Mouse (Mus musculus) thymus, postnatal 10 days (tissue): ENCODE data around the gene Snrpc.

Experiments
- DNase-seq, 2 experiments: peaks; one replicate each; pipeline ENCODE4 v3.0.0; 2021; ENCODE audit warnings: low spot score in 2 of 2

Gene Snrpc

GRCm38 (mm10) chr17:27819521-27819970 lies 18.4 kb upstream of the Snrpc start:
- DNase-seq = peak in 1 of 2 experiments; percentile 15

- DNase-seq = peak; percentile 52 to 57
Observed at GRCm38 (mm10) chr17:27819971-27820567, 17.9 kb upstream of the Snrpc start.

GRCm38 (mm10) chr17:27820568-27821406 lies 17.2 kb upstream of the Snrpc start, which contains the start of gene D17Wsu92e:
Gene D17Wsu92e, minus strand, starts transcription at chr17:27820648.
- peak; percentile 98 to 99 for DNase-seq

GRCm38 (mm10) chr17:27821407-27822338 lies 16.3 kb upstream of the Snrpc start:
- DNase-seq = peak in 1 of 2 experiments; percentile 20

GRCm38 (mm10) chr17:27823142-27823905 lies 14.6 kb upstream of the Snrpc start:
- no peak for DNase-seq

- no peak for DNase-seq
Observed at GRCm38 (mm10) chr17:27824941-27825340, 13.0 kb upstream of the Snrpc start.

- no peak for DNase-seq
Observed at GRCm38 (mm10) chr17:27825539-27825938, 12.4 kb upstream of the Snrpc start.

- peak; percentile 74 to 76 for DNase-seq
Observed at GRCm38 (mm10) chr17:27825984-27826905, 11.7 kb upstream of the Snrpc start.

GRCm38 (mm10) chr17:27826908-27827383 lies 11.0 kb upstream of the Snrpc start:
- DNase-seq = no peak

GRCm38 (mm10) chr17:27827511-27827910 lies 10.4 kb upstream of the Snrpc start:
- DNase-seq = no peak

- peak in 1 of 2 experiments; percentile 20 for DNase-seq
Observed at GRCm38 (mm10) chr17:27830411-27830810, 7.5 kb upstream of the Snrpc start.

- peak; percentile 88 to 89 for DNase-seq
Observed at GRCm38 (mm10) chr17:27839469-27840252, 1.7 kb downstream of the Snrpc start.

GRCm38 (mm10) chr17:27848351-27848750 lies 10.4 kb downstream of the Snrpc start:
- DNase-seq = no peak

GRCm38 (mm10) chr17:27851076-27851475 lies 13.1 kb downstream of the Snrpc start:
- no peak for DNase-seq

GRCm38 (mm10) chr17:27856265-27856797 lies 18.4 kb downstream of the Snrpc start, which contains the start of gene Uhrf1bp1:
Gene Uhrf1bp1, plus strand, starts transcription at chr17:27856441.
- DNase-seq = peak; percentile 49 to 75

GRCm38 (mm10) chr17:27856798-27857648 lies 19.1 kb downstream of the Snrpc start:
- DNase-seq = peak; percentile 7 to 24

- DNase-seq = no peak
Observed at GRCm38 (mm10) chr17:27857649-27858475, 19.9 kb downstream of the Snrpc start.
